Mouse (Mus musculus) midbrain, postnatal 0 days (tissue): Measurements from ENCODE around the gene Dtd1. TPM values are rescaled to one million over a fixed set of nuclear protein-coding genes. Genes with fewer than 3 reads are reported as not detected.

Experiments
- ATAC-seq: fragments of 200-750 bp; cut with Nextera tagmentation; 2 replicates; pipeline ENCODE4 v1.8.0; 2017; ENCODE audit warnings: moderate number of reproducible peaks, mild to moderate bottlenecking, moderate TSS enrichment, moderate library complexity; ENCODE audit not compliant: low FRiP score
- DNase-seq: peaks from one replicate; pipeline ENCODE4 v3.0.0-alpha.2; 2015; ENCODE audit warnings: low spot score
- H3K27ac ChIP-seq: fragments of 300-500 bp; sonication (generic); 2 replicates; pipeline ENCODE4 v1.5.1; 2014; ENCODE audit warnings: low read depth, mild to moderate bottlenecking, low read length, mixed read lengths
- H3K27me3 ChIP-seq: fragments of 300-500 bp; sonication (generic); 2 replicates; pipeline ENCODE4 v1.6.1; 2014; ENCODE audit warnings: low read length, control low read depth, mixed read lengths; ENCODE audit not compliant: insufficient read depth
- H3K36me3 ChIP-seq: fragments of 300-500 bp; sonication (generic); 2 replicates; pipeline ENCODE4 v1.6.1; 2014; ENCODE audit warnings: low read length, control low read depth, mixed read lengths; ENCODE audit not compliant: insufficient read depth
- H3K4me1 ChIP-seq: fragments of 300-500 bp; sonication (generic); 2 replicates; pipeline ENCODE4 v1.6.1; 2014; ENCODE audit warnings: mild to moderate bottlenecking, control low read depth, antibody characterized with exemption, low read length, mixed read lengths; ENCODE audit not compliant: insufficient read depth
- H3K4me2 ChIP-seq: fragments of 300-500 bp; sonication (generic); 2 replicates; pipeline ENCODE4 v1.6.1; 2014; ENCODE audit warnings: low read depth, mild to moderate bottlenecking, low read length, mixed read lengths; ENCODE audit not compliant: poor library complexity, severe bottlenecking
- H3K4me3 ChIP-seq: fragments of 300-500 bp; sonication (generic); 2 replicates; pipeline ENCODE4 v1.5.1; 2014; ENCODE audit warnings: low read depth, mild to moderate bottlenecking, low read length, moderate library complexity
- H3K9ac ChIP-seq: fragments of 300-500 bp; sonication (generic); replicated peaks from 2 replicates; pipeline ENCODE4 v1.6.1; 2014; ENCODE audit warnings: mild to moderate bottlenecking, low read length, moderate library complexity, mixed read lengths; ENCODE audit not compliant: poor library complexity, severe bottlenecking
- H3K9me3 ChIP-seq: fragments of 300-500 bp; sonication (generic); 2 replicates; pipeline ENCODE4 v1.6.1; 2016; ENCODE audit warnings: low read length, control low read depth
- CTCF ChIP-seq: IDR thresholded peaks from 2 replicates; pipeline ENCODE4 v1.5.1; 2016; ENCODE audit warnings: antibody characterized with exemption, mild to moderate bottlenecking
- WGBS: fragments of 180-500 bp; shearing (Covaris S2); extraction: QIAGEN DNeasy Blood & Tissue Kit; methylation state at CpG from one replicate; pipeline ENCODE4 v1.1.7; 2014; 5-methylcytosine and 5-hydroxymethylcytosine counted together
- polyA plus RNA-seq: library from polyadenylated mRNA; unstranded; fragments of >200 nt; fragmentation: Nextera tagmentation; extraction: Ambion mirVana; gene quantifications from 2 replicates; pipeline ENCODE4 v1.2.1, GENCODE M21; 2015
- total RNA-seq: library from RNA; depleted of rRNA; stranded (reverse); fragments of >200 nt; gene quantifications from 2 replicates; pipeline ENCODE4 v1.2.3, GENCODE M21; 2014

Dtd1 gene
- total and polyA plus RNA-seq, 2 experiments from 2014 or later = 88.7 to 202 TPM

DNA sequence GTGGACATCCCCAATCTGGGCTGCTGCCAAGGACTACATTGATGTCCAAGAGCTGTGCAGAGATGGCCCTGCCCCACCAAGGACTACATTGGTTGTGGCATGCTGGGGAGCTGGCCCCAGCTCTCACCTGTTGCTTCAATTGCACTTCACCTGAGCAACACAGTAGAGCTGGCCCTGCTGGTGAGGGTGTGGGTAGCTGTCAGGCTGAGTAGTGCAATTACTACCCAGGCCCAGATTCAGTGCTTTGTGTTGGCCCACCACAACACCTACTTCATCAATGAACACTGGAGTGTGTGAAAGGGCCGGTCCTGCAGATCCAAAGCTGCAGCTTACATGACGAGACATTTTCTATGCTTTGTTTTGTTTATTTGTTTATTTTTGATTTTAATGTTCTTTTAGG lies 93.1 kb downstream of the Dtd1 start:
- no peaks in the 10 kb centered on the region for H3K27me3 ChIP-seq
- ATAC-seq (no peak), DNase-seq (no peak)
- no peaks in the 10 kb centered on the region for H3K36me3 ChIP-seq
- WGBS = 90% methylated on average over 2 of the region's 2 CpGs
- no peak overlapping the region for H3K4me3 ChIP-seq
- H3K4me2 ChIP-seq = no peak overlapping the region
- no peaks in the 10 kb centered on the region for H3K9me3 ChIP-seq
- H3K9ac ChIP-seq = no peak overlapping the region
- H3K27ac ChIP-seq = no peak overlapping the region
- no peak for TF ChIP-seq CTCF
- H3K4me1 ChIP-seq = no peaks in the 10 kb centered on the region

DNA sequence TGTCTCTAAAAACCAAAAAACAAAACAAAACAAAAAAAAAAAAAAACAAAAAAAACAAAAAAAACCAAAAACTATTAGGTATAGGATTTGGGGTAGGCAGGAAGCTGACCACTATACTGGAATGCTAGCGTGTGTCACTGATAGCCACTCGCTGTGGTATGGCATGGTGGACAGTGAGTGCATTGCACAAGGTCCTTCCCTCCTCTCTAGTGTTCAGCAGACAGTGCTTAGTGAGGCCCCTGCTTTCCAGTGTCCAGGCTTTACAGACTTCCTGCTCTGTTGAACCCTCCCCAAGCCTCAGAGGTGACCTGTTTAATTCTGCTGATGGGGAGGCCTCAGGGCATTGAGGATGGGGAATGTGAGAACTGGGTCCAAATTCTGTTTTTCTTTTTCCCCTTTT lies 95.2 kb downstream of the Dtd1 start:
- no peaks in the 10 kb centered on the region for H3K4me1 ChIP-seq

DNA sequence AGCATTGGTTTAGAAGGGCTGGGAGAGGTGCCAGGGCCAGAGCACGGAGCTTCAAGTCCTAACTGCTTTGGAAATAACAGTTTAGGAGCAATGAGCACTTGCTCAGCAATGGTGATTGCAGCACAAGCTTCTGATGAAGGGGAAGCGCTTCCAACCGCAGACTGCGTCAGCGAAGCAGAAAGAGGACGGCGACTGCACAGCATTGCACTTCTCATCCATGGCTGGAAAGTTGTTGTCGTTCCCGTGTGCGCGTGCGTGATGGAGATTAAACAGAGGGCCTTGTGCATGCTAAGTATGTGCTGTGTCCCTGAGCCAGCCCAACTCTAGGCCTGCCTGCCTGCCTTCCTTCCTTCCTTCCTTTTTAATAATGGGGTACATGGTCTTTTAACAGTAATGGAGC lies 98.3 kb downstream of the Dtd1 start:
- no peak overlapping the region for H3K4me3 ChIP-seq
- ATAC-seq = no peak
- DNase-seq = no peak
- no peak overlapping the region for H3K9ac ChIP-seq
- 84% methylated on average over 12 of the region's 12 CpGs for WGBS
- H3K9me3 ChIP-seq = no peaks in the 10 kb centered on the region
- H3K4me1 ChIP-seq = no peaks in the 10 kb centered on the region
- no peak overlapping the region; the same call in 1 of the 2 replicates for H3K27ac ChIP-seq
- H3K4me2 ChIP-seq = no peak overlapping the region
- no peaks in the 10 kb centered on the region for H3K27me3 ChIP-seq
- no peaks in the 10 kb centered on the region for H3K36me3 ChIP-seq
- no peak for TF ChIP-seq CTCF

More for the DNA sequence above, 95.2 kb downstream of the Dtd1 start:
- no peak overlapping the region for H3K4me2 ChIP-seq
- no peak overlapping the region for H3K9ac ChIP-seq
- DNase-seq (no peak), ATAC-seq (no peak)
- H3K27ac ChIP-seq = no peak overlapping the region
- H3K4me3 ChIP-seq = no peak overlapping the region
- no peaks in the 10 kb centered on the region for H3K36me3 ChIP-seq
- no peaks in the 10 kb centered on the region for H3K9me3 ChIP-seq
- no peaks in the 10 kb centered on the region for H3K27me3 ChIP-seq
- WGBS = 89% methylated on average over 2 of the region's 2 CpGs
- TF ChIP-seq CTCF = no peak

DNA sequence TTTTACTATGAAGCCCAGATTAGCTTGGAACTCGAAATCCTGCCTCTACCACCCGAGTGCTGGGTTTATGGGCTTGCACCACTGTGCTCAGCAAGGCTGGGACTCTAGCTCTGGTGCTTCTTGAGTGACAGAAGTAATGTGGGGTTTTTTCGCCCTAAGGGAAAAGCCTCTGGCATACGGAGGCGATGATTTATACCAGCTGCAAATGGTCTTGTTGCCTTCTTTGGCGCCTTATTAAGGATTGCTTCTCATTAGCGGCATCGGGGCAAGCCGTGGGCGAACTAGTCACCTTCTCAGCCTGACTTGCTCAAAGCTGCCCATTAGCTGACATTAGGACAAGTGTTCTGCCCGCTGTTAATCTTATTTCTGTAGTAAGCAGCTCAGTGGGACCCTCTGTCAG lies 100.9 kb downstream of the Dtd1 start:
- Histone ChIP-seq H3K4me3 (no peak overlapping the region), H3K9ac (no peak overlapping the region), H3K36me3 (no peaks in the 10 kb centered on the region), H3K27me3 (no peaks in the 10 kb centered on the region), H3K9me3 (no peaks in the 10 kb centered on the region), H3K4me2 (no peak overlapping the region), H3K4me1 (no peaks in the 10 kb centered on the region), H3K27ac (no peak overlapping the region)
- WGBS = 72% methylated on average over 11 of the region's 11 CpGs
- DNase-seq (no peak), ATAC-seq (no peak)
- TF ChIP-seq CTCF = no peak

DNA sequence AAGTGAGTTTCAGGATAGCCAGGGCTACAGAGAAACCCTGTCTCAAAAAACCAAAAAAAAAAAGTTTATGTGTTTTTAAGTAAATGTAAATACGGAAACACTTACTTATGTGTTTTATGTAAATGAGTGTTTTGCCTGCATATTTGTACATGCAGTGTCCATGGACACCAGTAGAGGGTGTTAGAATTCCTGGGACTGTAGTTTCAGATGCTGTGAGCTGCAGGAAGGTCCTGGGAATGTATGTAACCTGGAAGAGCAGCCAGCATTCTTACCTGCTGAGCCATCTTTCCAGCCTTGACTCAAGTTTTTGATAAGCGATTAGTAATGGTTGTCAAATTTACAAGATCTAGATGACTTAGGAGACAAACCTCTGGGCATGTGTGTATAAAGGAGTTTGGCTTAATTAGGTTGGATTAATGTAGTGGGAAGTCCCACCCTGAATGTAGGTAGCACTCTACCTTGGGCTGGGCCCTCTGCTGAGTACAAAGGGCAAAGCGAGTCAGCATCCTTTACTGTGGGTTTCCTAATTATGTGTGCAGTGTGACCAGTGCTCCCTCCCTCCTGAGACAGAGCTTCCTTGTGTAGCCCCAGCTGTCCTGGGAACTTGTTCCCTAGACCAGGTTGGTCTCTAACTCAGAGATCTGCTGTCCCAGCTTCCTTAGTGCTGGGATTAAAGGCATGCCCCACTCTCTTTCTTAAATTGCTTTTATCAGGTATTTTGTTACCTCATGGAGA lies 101.9 kb downstream of the Dtd1 start:
- no peak for DNase-seq
- WGBS = 92% methylated on average over 3 of the region's 3 CpGs

DNA sequence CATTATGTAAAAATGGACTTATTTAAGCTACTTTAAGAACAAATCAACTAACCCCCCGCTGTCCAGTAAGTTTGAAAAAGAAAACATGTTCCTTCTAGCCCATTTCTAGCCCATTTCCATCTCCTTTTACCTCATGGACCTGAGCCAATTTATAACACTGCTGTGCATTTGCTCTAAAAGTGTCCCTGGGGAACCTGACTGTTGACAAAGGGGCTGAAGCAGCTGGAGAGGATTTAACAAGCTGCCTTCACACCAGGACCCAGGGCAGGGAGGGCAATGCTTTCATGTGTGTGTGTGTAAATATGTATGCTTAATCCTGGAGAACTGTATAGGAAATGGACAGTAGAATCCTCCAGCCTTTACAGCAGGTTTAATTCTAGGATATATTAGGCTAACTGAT lies 109.6 kb downstream of the Dtd1 start:
- Histone ChIP-seq H3K4me3 (no peak overlapping the region), H3K27ac (no peak overlapping the region), H3K36me3 (no peaks in the 10 kb centered on the region), H3K27me3 (no peaks in the 10 kb centered on the region), H3K4me1 (no peaks in the 10 kb centered on the region), H3K4me2 (no peak overlapping the region), H3K9ac (no peak overlapping the region), H3K9me3 (no peaks in the 10 kb centered on the region)
- TF ChIP-seq CTCF = no peak
- ATAC-seq (no peak), DNase-seq (peak; percentile 21)
- 61% methylated on average over 1 of the region's 1 CpGs for WGBS

More for the DNA sequence above, 101.9 kb downstream of the Dtd1 start:
- H3K4me2 ChIP-seq = no peak overlapping the region
- H3K9ac ChIP-seq = no peak overlapping the region
- ATAC-seq = no peak
- no peaks in the 10 kb centered on the region for H3K4me1 ChIP-seq
- 0 out of 2 replicates have a peak, but pooled peaks have one; percentile 20 for TF ChIP-seq CTCF
- H3K4me3 ChIP-seq = no peak overlapping the region
- H3K36me3 ChIP-seq = no peaks in the 10 kb centered on the region
- H3K27me3 ChIP-seq = no peaks in the 10 kb centered on the region
- H3K27ac ChIP-seq = no peak overlapping the region
- H3K9me3 ChIP-seq = no peaks in the 10 kb centered on the region
